Mouse (Mus musculus) E14TG2a.4 (cell line): ENCODE data around the gene Olfr691.

Source experiments
- H3K27me3 ChIP-seq: 2 replicates; pipeline ENCODE4 v1.6.1; 2014; ENCODE audit warnings: low read length, control low read depth; ENCODE audit not compliant: insufficient read depth
- H3K36me3 ChIP-seq: 2 replicates; pipeline ENCODE4 v1.6.1; 2014; ENCODE audit warnings: low read length, control low read depth; ENCODE audit not compliant: insufficient read depth
- H3K4me1 ChIP-seq: replicated peaks from 2 replicates; pipeline ENCODE4 v1.6.1; 2014; ENCODE audit warnings: low read depth, low read length, control low read depth
- H3K4me3 ChIP-seq: replicated peaks from 2 replicates; pipeline ENCODE4 v1.5.1; 2014; ENCODE audit warnings: mild to moderate bottlenecking, low read length
- H3K9me3 ChIP-seq: 2 replicates; pipeline ENCODE4 v1.6.1; 2014; ENCODE audit warnings: low read length, control low read depth
- CTCF ChIP-seq: conservative IDR thresholded peaks from 2 replicates; pipeline ENCODE4 v1.5.1; 2014; ENCODE audit warnings: low read length
- NANOG ChIP-seq: IDR thresholded peaks from 2 replicates; pipeline ENCODE4 v1.6.1; 2014; ENCODE audit warnings: borderline replicate concordance, low read length, mixed read lengths
- POU5F1 ChIP-seq: IDR thresholded peaks from 2 replicates; pipeline ENCODE4 v1.6.1; 2014; ENCODE audit warnings: low read length, borderline replicate concordance

The Olfr691 gene

DNA sequence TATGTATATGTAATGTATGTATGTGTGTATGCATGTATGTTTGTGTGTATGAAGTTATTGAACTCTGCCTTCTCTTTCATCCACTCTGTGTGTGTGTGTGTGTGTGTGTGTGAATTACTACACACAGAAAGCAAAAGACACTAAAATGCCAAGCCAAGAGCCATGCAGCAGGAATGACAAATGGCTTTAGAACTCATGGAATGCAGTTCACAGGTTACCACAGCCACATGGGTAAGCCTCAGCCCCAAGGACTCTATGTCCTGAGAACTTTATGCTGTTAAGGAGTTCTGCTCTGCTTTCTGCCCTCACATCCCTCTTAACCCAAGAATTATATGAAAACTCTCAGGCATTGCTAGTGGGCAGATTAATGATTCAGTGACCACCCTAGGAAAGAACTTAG, 52.0 kb downstream of the Olfr691 start:
- no peaks in the 10 kb centered on the region for H3K4me1 ChIP-seq
- no peaks in the 10 kb centered on the region for H3K36me3 ChIP-seq
- no peak overlapping the region for H3K4me3 ChIP-seq
- H3K27me3 ChIP-seq: no peaks in the 10 kb centered on the region
- no peaks in the 10 kb centered on the region for H3K9me3 ChIP-seq
- TF ChIP-seq NANOG: no peak
- TF ChIP-seq CTCF: no peak
- no peak for TF ChIP-seq POU5F1

DNA sequence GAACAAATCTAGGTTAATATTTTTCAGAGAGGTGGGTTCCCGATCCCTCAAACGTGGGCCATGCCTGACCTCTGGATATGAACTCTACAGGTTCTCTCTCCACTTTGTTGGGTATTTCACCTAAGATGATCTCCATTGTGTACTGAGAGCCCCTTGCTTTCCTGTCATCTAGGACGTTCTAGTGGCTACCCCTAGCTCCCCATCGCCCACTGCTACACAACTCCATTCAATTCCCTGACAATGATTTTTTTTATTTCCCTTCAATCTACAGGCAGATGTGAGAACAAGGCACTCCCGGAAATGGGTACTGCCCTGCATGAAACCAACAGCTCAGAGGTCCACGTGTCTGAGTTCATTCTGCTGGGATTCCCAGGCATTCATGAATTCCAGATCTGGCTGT, 54.3 kb downstream of the Olfr691 start, which contains the start of gene Olfr688:
Gene Olfr688 (plus strand): TSS at position 301 of the 400 bp plus-strand sequence.
- Histone ChIP-seq H3K4me1 (no peaks in the 10 kb centered on the region), H3K27me3 (no peaks in the 10 kb centered on the region)
- TF ChIP-seq POU5F1 (no peak), CTCF (no peak), NANOG (no peak)

More for the DNA sequence above, 54.3 kb downstream of the Olfr691 start, which contains the start of gene Olfr688:
- Histone ChIP-seq H3K4me3 (no peak within 1 kb of the TSS), H3K36me3 (no peaks in the 10 kb centered on the region), H3K9me3 (no peaks in the 10 kb centered on the region)
